Mouse (Mus musculus) NIH3T3 (cell line): ENCODE data around the gene Rabl6.
"Not testable (repeated sequence)": the region's sequence is repeated elsewhere in the genome, so short reads cannot be mapped to it uniquely, and the experiment has no call there.

Source experiments
- DNase-seq: peaks from one replicate; pipeline ENCODE4 v3.0.0-alpha.2; 2012; ENCODE audit warnings: low read depth

The Rabl6 gene

GRCm38 (mm10) chr2:25575432-25576027 is 32.8 kb downstream of the Rabl6 start:
- DNase-seq: peak; percentile 79

GRCm38 (mm10) chr2:25574579-25575431 is 33.5 kb downstream of the Rabl6 start, which contains the start of the genes Mamdc4 and Phpt1:
Gene Mamdc4 (minus strand): TSS chr2:25574845.
Gene Phpt1 (minus strand): TSS chr2:25575224.
- DNase-seq: peak; percentile 97

GRCm38 (mm10) chr2:25574136-25574535 is 34.2 kb downstream of the Rabl6 start:
- DNase-seq: peak; percentile 8

GRCm38 (mm10) chr2:25573068-25573467 is 35.3 kb downstream of the Rabl6 start:
- no peak for DNase-seq

GRCm38 (mm10) chr2:25571221-25571620 is 37.1 kb downstream of the Rabl6 start:
- no peak for DNase-seq

GRCm38 (mm10) chr2:25569323-25569722 is 39.0 kb downstream of the Rabl6 start:
- no peak for DNase-seq

GRCm38 (mm10) chr2:25568473-25569019 is 39.8 kb downstream of the Rabl6 start:
- no peak for DNase-seq

GRCm38 (mm10) chr2:25566558-25566957 is 41.8 kb downstream of the Rabl6 start:
- DNase-seq: peak; percentile 14

- no peak for DNase-seq
Observed at GRCm38 (mm10) chr2:25565741-25566140, 42.6 kb downstream of the Rabl6 start.

- no peak for DNase-seq
Observed at GRCm38 (mm10) chr2:25561946-25562345, 46.4 kb downstream of the Rabl6 start.

GRCm38 (mm10) chr2:25560551-25560950 is 47.8 kb downstream of the Rabl6 start:
- DNase-seq: no peak

GRCm38 (mm10) chr2:25558774-25559173 is 49.5 kb downstream of the Rabl6 start:
- DNase-seq: no peak

GRCm38 (mm10) chr2:25557964-25558360 is 50.4 kb downstream of the Rabl6 start:
- DNase-seq: no peak

- DNase-seq: peak; percentile 90
Observed at GRCm38 (mm10) chr2:25557221-25557963, 50.9 kb downstream of the Rabl6 start, which contains the start of gene Edf1. Gene Edf1 (plus strand): TSS chr2:25557847.

- DNase-seq: no peak
Observed at GRCm38 (mm10) chr2:25556296-25556695, 52.0 kb downstream of the Rabl6 start.

GRCm38 (mm10) chr2:25555479-25555878 is 52.8 kb downstream of the Rabl6 start:
- not testable (repeated sequence) for DNase-seq

- DNase-seq: not testable (repeated sequence)
Observed at GRCm38 (mm10) chr2:25553171-25553786, 55.0 kb downstream of the Rabl6 start.

- DNase-seq: peak; percentile 79
Observed at GRCm38 (mm10) chr2:25551186-25551585, 57.1 kb downstream of the Rabl6 start.

GRCm38 (mm10) chr2:25549021-25549991 is 59.0 kb downstream of the Rabl6 start:
- DNase-seq: peak; percentile 47

- DNase-seq: peak; percentile 99
Observed at GRCm38 (mm10) chr2:25546811-25547491, 61.4 kb downstream of the Rabl6 start, which contains the start of gene Traf2. Gene Traf2 (minus strand): TSS chr2:25546940.
